Mouse (Mus musculus) lung, postnatal 25 days (tissue): ENCODE measurements around the gene Tnik.
A peak's percentile ranks its signal among the peaks of the same experiment; 100 is the strongest.

Experiments used
- DNase-seq: peaks from one replicate; pipeline ENCODE4 v3.0.0; 2022; ENCODE audit warnings: low spot score

Gene Tnik

GRCm38 (mm10) chr3:28264841-28265150, 1.8 kb downstream of the Tnik start:
- DNase-seq: no peak

- peak; percentile 10 for DNase-seq
Observed at GRCm38 (mm10) chr3:28265183-28265582, 2.2 kb downstream of the Tnik start.

GRCm38 (mm10) chr3:28265656-28266055, 2.6 kb downstream of the Tnik start:
- DNase-seq: no peak

- no peak for DNase-seq
Observed at GRCm38 (mm10) chr3:28267211-28267610, 4.2 kb downstream of the Tnik start.

GRCm38 (mm10) chr3:28269716-28270115, 6.7 kb downstream of the Tnik start:
- DNase-seq: no peak

GRCm38 (mm10) chr3:28271884-28272283, 8.9 kb downstream of the Tnik start:
- no peak for DNase-seq

- DNase-seq: no peak
Observed at GRCm38 (mm10) chr3:28274763-28275162, 11.7 kb downstream of the Tnik start.

- no peak for DNase-seq
Observed at GRCm38 (mm10) chr3:28289693-28290092, 26.7 kb downstream of the Tnik start.

- peak; percentile 66 for DNase-seq
Observed at GRCm38 (mm10) chr3:28301378-28301777, 38.4 kb downstream of the Tnik start.

GRCm38 (mm10) chr3:28303915-28304314, 40.9 kb downstream of the Tnik start:
- no peak for DNase-seq

- peak; percentile 8 for DNase-seq
Observed at GRCm38 (mm10) chr3:28306852-28307251, 43.8 kb downstream of the Tnik start.

- no peak for DNase-seq
Observed at GRCm38 (mm10) chr3:28314438-28314837, 51.4 kb downstream of the Tnik start.

- DNase-seq: no peak
Observed at GRCm38 (mm10) chr3:28317339-28317738, 54.3 kb downstream of the Tnik start.

GRCm38 (mm10) chr3:28321635-28322034, 58.6 kb downstream of the Tnik start:
- DNase-seq: no peak

- no peak for DNase-seq
Observed at GRCm38 (mm10) chr3:28325613-28326233, 62.7 kb downstream of the Tnik start.

- DNase-seq: no peak
Observed at GRCm38 (mm10) chr3:28332316-28332715, 69.3 kb downstream of the Tnik start.

- DNase-seq: peak; percentile 39
Observed at GRCm38 (mm10) chr3:28333869-28334268, 70.9 kb downstream of the Tnik start.

- no peak for DNase-seq
Observed at GRCm38 (mm10) chr3:28334547-28334946, 71.5 kb downstream of the Tnik start.

GRCm38 (mm10) chr3:28340071-28340470, 77.1 kb downstream of the Tnik start:
- no peak for DNase-seq

GRCm38 (mm10) chr3:28343204-28343603, 80.2 kb downstream of the Tnik start:
- DNase-seq: no peak

GRCm38 (mm10) chr3:28343661-28344060, 80.6 kb downstream of the Tnik start:
- DNase-seq: no peak

GRCm38 (mm10) chr3:28345446-28345845, 82.4 kb downstream of the Tnik start:
- DNase-seq: no peak

- no peak for DNase-seq
Observed at GRCm38 (mm10) chr3:28345961-28346360, 82.9 kb downstream of the Tnik start.

GRCm38 (mm10) chr3:28346476-28346875, 83.5 kb downstream of the Tnik start:
- no peak for DNase-seq

GRCm38 (mm10) chr3:28348746-28349145, 85.7 kb downstream of the Tnik start:
- no peak for DNase-seq
